Mouse (Mus musculus) midbrain, postnatal 0 days (tissue): ENCODE measurements around the gene 1700023F06Rik. TPM values are rescaled to one million over a fixed set of nuclear protein-coding genes. Genes with fewer than 3 reads are reported as not detected.

Experiments
- ATAC-seq: fragments of 200-750 bp; cut with Nextera tagmentation; 2 replicates; pipeline ENCODE4 v1.8.0; 2017; ENCODE audit warnings: moderate number of reproducible peaks, mild to moderate bottlenecking, moderate TSS enrichment, moderate library complexity; ENCODE audit not compliant: low FRiP score
- DNase-seq: peaks from one replicate; pipeline ENCODE4 v3.0.0-alpha.2; 2015; ENCODE audit warnings: low spot score
- H3K27ac ChIP-seq: fragments of 300-500 bp; sonication (generic); 2 replicates; pipeline ENCODE4 v1.5.1; 2014; ENCODE audit warnings: low read depth, mild to moderate bottlenecking, low read length, mixed read lengths
- H3K27me3 ChIP-seq: fragments of 300-500 bp; sonication (generic); 2 replicates; pipeline ENCODE4 v1.6.1; 2014; ENCODE audit warnings: low read length, control low read depth, mixed read lengths; ENCODE audit not compliant: insufficient read depth
- H3K36me3 ChIP-seq: fragments of 300-500 bp; sonication (generic); 2 replicates; pipeline ENCODE4 v1.6.1; 2014; ENCODE audit warnings: low read length, control low read depth, mixed read lengths; ENCODE audit not compliant: insufficient read depth
- H3K4me1 ChIP-seq: fragments of 300-500 bp; sonication (generic); 2 replicates; pipeline ENCODE4 v1.6.1; 2014; ENCODE audit warnings: mild to moderate bottlenecking, control low read depth, antibody characterized with exemption, low read length, mixed read lengths; ENCODE audit not compliant: insufficient read depth
- H3K4me2 ChIP-seq: fragments of 300-500 bp; sonication (generic); 2 replicates; pipeline ENCODE4 v1.6.1; 2014; ENCODE audit warnings: low read depth, mild to moderate bottlenecking, low read length, mixed read lengths; ENCODE audit not compliant: poor library complexity, severe bottlenecking
- H3K4me3 ChIP-seq: fragments of 300-500 bp; sonication (generic); 2 replicates; pipeline ENCODE4 v1.5.1; 2014; ENCODE audit warnings: low read depth, mild to moderate bottlenecking, low read length, moderate library complexity
- H3K9ac ChIP-seq: fragments of 300-500 bp; sonication (generic); replicated peaks from 2 replicates; pipeline ENCODE4 v1.6.1; 2014; ENCODE audit warnings: mild to moderate bottlenecking, low read length, moderate library complexity, mixed read lengths; ENCODE audit not compliant: poor library complexity, severe bottlenecking
- H3K9me3 ChIP-seq: fragments of 300-500 bp; sonication (generic); 2 replicates; pipeline ENCODE4 v1.6.1; 2016; ENCODE audit warnings: low read length, control low read depth
- CTCF ChIP-seq: IDR thresholded peaks from 2 replicates; pipeline ENCODE4 v1.5.1; 2016; ENCODE audit warnings: antibody characterized with exemption, mild to moderate bottlenecking
- WGBS: fragments of 180-500 bp; shearing (Covaris S2); extraction: QIAGEN DNeasy Blood & Tissue Kit; methylation state at CpG from one replicate; pipeline ENCODE4 v1.1.7; 2014; 5-methylcytosine and 5-hydroxymethylcytosine counted together
- polyA plus RNA-seq: library from polyadenylated mRNA; unstranded; fragments of >200 nt; fragmentation: Nextera tagmentation; extraction: Ambion mirVana; gene quantifications from 2 replicates; pipeline ENCODE4 v1.2.1, GENCODE M21; 2015
- total RNA-seq: library from RNA; depleted of rRNA; stranded (reverse); fragments of >200 nt; gene quantifications from 2 replicates; pipeline ENCODE4 v1.2.3, GENCODE M21; 2014

The 1700023F06Rik gene
- total and polyA plus RNA-seq, 2 experiments from 2014 or later: 4.9 TPM; not detected in 1

DNA sequence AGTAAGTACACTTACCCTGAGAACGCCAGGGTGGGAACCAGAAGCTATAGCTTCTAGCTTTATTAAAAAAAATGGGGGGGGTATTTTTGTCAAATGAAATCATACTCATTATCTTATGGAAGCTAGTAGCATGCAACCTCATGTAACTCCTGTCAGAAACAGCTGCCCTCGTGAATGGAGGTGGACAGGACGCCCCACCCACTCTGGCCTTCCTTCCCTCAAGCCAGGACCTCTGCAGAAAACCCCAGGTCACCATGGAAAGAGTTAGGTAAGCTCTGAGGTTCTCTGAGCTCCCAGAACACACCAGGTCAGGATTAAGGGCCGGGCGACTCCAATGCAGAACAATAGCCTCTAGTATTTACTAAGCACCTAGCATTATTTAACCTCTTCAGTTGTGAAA, 40.5 kb upstream of the 1700023F06Rik start:
- ATAC-seq (no peak), DNase-seq (no peak)
- TF ChIP-seq CTCF: no peak
- Histone ChIP-seq H3K4me2 (no peak overlapping the region), H3K27me3 (no peaks in the 10 kb centered on the region), H3K9me3 (no peaks in the 10 kb centered on the region), H3K36me3 (no peaks in the 10 kb centered on the region), H3K4me1 (peaks cover 5% of the 10 kb centered on the region; the same call in 1 of the 2 replicates), H3K9ac (no peak overlapping the region), H3K27ac (no peak overlapping the region), H3K4me3 (no peak overlapping the region)
- WGBS: 77% methylated on average over 5 of the region's 5 CpGs

DNA sequence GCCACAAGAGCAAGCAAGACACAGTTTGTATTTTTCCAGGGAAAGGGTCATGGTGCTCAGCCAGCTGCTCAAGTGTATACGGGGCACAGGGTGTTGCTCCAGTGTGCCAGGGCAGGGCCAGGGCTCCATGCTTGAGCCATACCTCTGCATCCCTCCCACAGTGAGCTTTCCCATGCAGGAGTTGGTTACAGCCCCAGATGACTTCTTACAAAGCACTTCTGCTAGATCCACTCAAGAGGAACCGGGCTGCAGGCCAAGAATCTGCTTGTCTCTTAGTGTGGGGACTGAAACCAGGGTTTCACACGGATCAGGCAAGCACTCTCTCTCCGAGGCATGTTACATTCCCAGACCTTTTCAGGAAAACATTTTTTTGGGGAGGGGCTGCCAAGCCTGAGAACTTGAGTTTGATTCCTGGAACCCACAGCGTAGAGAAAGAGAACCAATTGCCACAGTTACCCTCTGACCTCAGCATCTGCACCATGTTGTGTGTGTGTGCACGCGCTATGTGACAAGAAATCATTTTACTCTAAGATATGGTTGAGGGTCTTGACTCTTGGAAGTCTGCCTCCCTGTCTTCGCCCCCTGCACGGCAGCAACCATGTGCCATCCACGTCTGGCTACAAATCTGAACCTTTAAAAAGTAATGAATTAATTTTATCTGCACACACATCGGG, 39.3 kb upstream of the 1700023F06Rik start:
- Histone ChIP-seq H3K4me1 (peaks cover 5% of the 10 kb centered on the region; the same call in 1 of the 2 replicates), H3K27me3 (no peaks in the 10 kb centered on the region), H3K9me3 (no peaks in the 10 kb centered on the region), H3K4me2 (no peak overlapping the region), H3K36me3 (no peaks in the 10 kb centered on the region), H3K4me3 (no peak overlapping the region), H3K27ac (peak overlapping the region; percentile 32; the same call in 1 of the 2 replicates), H3K9ac (no peak overlapping the region)
- 69% methylated on average over 11 of the region's 11 CpGs for whole genome bisulfite sequencing
- no peak for ATAC-seq
- no peak for TF ChIP-seq CTCF
- peak; percentile 92 for DNase-seq

DNA sequence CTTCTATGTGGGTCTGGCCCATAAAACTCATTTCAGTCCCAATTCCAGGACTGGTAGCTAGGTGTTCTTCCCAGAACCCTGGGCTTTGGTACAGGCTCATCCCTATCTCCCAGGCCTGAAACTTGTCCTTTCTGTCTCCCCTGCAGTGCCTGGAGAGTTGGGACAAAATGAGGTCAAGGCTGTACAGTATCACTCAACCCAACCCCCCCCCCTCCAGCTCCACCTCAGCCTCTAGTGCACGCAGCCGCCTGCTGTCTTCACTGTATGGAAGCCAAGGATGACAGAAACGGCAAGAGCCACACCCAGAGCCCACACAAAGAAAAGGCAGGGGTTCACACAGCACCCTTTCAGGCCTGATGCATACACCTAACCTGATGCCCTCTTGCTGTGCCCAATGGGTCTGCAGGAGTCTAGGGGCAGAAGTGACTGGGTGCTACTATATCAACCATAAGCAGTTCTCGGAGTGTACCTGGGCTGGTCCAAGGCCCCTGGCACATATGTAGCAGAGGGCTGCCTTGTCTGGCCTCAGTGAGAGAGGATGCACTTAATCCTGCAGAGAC, 38.5 kb upstream of the 1700023F06Rik start:
- WGBS: 77% methylated on average over 4 of the region's 4 CpGs
- no peak for ATAC-seq
- no peak for DNase-seq
- H3K36me3 ChIP-seq: no peaks in the 10 kb centered on the region
- H3K27me3 ChIP-seq: no peaks in the 10 kb centered on the region
- TF ChIP-seq CTCF: no peak
- peaks cover 5% of the 10 kb centered on the region; the same call in 1 of the 2 replicates for H3K4me1 ChIP-seq
- H3K9me3 ChIP-seq: no peaks in the 10 kb centered on the region
- no peak overlapping the region for H3K4me3 ChIP-seq
- H3K4me2 ChIP-seq: no peak overlapping the region
- peak overlapping the region; percentile 18; the same call in 1 of the 2 replicates for H3K27ac ChIP-seq
- H3K9ac ChIP-seq: no peak overlapping the region

DNA sequence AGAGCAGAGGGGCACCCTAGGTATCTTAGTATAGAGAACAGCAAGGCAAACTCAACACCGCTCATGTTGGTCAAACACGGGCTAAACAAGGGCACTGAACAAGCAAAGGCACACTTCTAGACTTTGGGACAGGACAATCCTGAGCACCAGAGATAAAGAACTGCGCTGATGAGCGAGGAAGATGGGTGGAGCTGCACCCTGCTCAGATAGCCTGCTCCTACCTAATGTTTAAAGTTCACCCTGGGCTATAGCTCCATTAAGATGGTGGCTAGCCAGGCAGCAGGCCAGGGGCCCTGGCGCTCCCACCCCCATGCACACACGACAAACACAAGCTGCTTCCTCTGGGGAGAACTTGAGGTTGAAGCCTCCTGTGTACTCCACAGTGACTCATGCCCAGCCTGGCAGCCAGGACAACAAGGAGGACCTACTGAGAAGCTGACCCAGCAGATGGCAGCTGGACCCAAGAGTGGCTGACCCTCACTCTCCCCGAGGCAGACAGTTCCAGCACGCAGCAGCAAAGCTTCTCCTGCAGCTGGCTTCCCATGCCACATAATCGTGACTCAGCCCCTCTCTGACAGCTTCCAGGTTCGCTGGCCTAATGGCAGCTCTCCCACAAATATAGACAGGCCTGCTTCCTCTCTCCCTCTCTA, 37.8 kb upstream of the 1700023F06Rik start:
- no peaks in the 10 kb centered on the region for H3K36me3 ChIP-seq
- peaks cover 5% of the 10 kb centered on the region; the same call in 1 of the 2 replicates for H3K4me1 ChIP-seq
- H3K4me3 ChIP-seq: no peak overlapping the region
- no peak for TF ChIP-seq CTCF
- 73% methylated on average over 10 of the region's 10 CpGs for WGBS
- ATAC-seq (no peak), DNase-seq (peak; percentile 49)
- H3K27ac ChIP-seq: peak overlapping the region; percentile 18; the same call in 1 of the 2 replicates
- H3K4me2 ChIP-seq: no peak overlapping the region
- no peaks in the 10 kb centered on the region for H3K9me3 ChIP-seq
- no peak overlapping the region for H3K9ac ChIP-seq
- H3K27me3 ChIP-seq: no peaks in the 10 kb centered on the region

DNA sequence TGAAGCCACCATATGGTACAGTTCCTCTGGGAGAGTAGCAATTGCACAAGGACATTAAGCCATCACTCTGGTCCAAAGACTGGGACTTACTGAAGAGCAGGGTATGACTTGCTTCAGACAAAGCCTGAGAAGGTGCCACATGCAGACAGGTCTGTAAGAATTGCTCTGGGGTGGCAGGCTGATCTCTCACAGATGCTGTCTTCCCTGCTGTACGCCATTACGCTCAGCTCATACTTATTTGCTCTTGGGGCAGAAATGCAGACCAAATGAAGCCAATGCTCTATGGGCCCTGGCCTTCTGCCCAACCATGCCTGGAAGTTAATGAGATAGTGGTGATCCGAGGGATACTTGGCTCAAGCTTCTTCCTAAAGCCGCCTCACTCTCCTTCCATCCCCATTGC, 36.5 kb upstream of the 1700023F06Rik start:
- 83% methylated on average over 4 of the region's 4 CpGs for WGBS
- no peak for ATAC-seq
- Histone ChIP-seq H3K27ac (no peak overlapping the region), H3K4me3 (no peak overlapping the region), H3K4me1 (peaks cover 5% of the 10 kb centered on the region; the same call in 1 of the 2 replicates), H3K36me3 (peaks cover 2% of the 10 kb centered on the region; the same call in 1 of the 2 replicates), H3K4me2 (no peak overlapping the region), H3K9ac (no peak overlapping the region), H3K9me3 (no peaks in the 10 kb centered on the region), H3K27me3 (no peaks in the 10 kb centered on the region)
- peak; percentile 80 for DNase-seq
- no peak for TF ChIP-seq CTCF

- H3K4me2 ChIP-seq: no peak overlapping the region
- no peak for DNase-seq
- no peak overlapping the region for H3K27ac ChIP-seq
- ATAC-seq: no peak
- no peaks in the 10 kb centered on the region for H3K27me3 ChIP-seq
- no peak for TF ChIP-seq CTCF
- H3K4me1 ChIP-seq: no peaks in the 10 kb centered on the region
- H3K9ac ChIP-seq: no peak overlapping the region
- H3K9me3 ChIP-seq: no peaks in the 10 kb centered on the region
- no peak overlapping the region for H3K4me3 ChIP-seq
- peaks cover 24% of the 10 kb centered on the region for H3K36me3 ChIP-seq
- WGBS: 56% methylated on average over 7 of the region's 7 CpGs
Measured at GRCm38 (mm10) chr11:103240740-103241139, 32.4 kb upstream of the 1700023F06Rik start.
